Mouse (Mus musculus) yolk sac, embryonic 10.5 days (tissue): ENCODE results near the gene Slc22a14.

Source experiments
- DNase-seq: peaks from one replicate; pipeline ENCODE4 v3.0.0-alpha.2; 2017; ENCODE audit warnings: low spot score

The Slc22a14 gene

GRCm38 (mm10) chr9:119138836-119139235 lies 226.5 kb downstream of the Slc22a14 start:
- no peak for DNase-seq

- no peak for DNase-seq
These were observed 234.7 kb downstream of the Slc22a14 start for GRCm38 (mm10) chr9:119130692-119131091.

- DNase-seq: no peak
These were observed 236.7 kb downstream of the Slc22a14 start for GRCm38 (mm10) chr9:119128436-119129181.

- no peak for DNase-seq
These were observed 242.6 kb downstream of the Slc22a14 start for GRCm38 (mm10) chr9:119122596-119123369.

GRCm38 (mm10) chr9:119120168-119120560 lies 245.2 kb downstream of the Slc22a14 start:
- no peak for DNase-seq
